Mouse (Mus musculus): ENCODE measurements around the gene Mllt10.

Mllt10 gene

DNA sequence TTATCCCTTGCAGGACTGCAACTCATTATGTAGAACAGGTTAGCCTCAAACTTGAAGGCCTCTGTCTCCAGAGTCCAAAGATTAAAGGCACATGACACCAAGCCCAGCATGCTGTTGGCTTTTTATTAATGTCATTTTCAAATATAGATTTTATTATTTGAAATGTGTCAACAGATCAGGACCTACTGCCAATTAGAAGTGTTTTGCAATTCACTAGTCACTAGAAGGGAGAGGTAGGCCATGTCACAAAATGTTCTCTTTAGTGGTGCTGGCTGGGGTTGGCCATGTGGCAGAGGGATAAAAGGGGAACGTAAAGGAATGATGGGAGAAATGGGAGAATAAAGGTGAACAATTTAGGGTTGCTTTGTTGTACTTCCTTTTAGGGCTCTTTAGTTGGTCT lies 38.8 kb downstream of the Mllt10 start:
- no peak for DNase-seq (ENCODE audit: low read depth)

- no peak for DNase-seq (ENCODE audit: low read depth)
Observed at GRCm38 (mm10) chr2:18094319-18094718, 39.3 kb downstream of the Mllt10 start.

- no peak for DNase-seq (ENCODE audit: low read depth)
Observed at GRCm38 (mm10) chr2:18095804-18096203, 40.8 kb downstream of the Mllt10 start.

DNA sequence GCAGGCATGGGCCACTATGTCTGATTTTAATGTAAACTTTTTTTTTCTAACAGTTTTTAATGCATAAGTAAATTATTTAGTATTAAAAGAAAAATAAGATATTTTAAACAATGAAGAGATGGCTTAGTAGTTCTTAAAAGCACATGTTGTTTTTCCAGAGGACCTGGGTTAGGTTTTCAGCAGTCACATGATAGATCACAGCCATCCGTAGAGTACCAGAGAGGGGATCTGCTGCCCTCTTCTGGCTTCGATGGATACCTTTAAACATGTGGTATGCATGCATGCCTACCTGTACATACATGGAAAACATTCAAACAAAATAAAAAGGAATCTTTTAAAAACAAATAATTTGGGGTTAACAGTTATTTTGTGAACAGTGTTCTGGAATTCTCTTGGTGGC lies 45.9 kb downstream of the Mllt10 start:
- peak; percentile 46 for DNase-seq (ENCODE audit: low read depth)

DNA sequence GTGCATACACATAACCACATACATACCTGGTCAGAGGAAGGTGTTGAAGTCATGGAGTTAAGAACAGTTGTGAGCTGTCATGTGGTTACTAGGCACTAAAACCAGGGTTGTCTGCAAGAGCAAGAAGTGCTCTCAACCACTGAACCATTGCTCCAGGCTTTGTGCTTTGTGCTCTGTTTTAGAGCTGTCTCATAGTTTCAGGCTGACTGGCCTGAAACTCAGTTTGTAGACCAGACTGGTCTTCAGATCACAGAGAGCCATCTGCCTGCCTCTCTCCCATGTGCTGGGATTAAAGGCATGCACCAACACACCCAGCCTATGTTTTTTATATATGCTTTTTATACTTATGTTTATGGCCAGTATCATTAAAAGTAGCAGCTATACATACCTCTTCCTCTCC lies 52.5 kb downstream of the Mllt10 start:
- no peak for DNase-seq (ENCODE audit: low read depth)

- no peak for DNase-seq (ENCODE audit: low read depth)
Observed at GRCm38 (mm10) chr2:18108214-18108613, 53.2 kb downstream of the Mllt10 start.

DNA sequence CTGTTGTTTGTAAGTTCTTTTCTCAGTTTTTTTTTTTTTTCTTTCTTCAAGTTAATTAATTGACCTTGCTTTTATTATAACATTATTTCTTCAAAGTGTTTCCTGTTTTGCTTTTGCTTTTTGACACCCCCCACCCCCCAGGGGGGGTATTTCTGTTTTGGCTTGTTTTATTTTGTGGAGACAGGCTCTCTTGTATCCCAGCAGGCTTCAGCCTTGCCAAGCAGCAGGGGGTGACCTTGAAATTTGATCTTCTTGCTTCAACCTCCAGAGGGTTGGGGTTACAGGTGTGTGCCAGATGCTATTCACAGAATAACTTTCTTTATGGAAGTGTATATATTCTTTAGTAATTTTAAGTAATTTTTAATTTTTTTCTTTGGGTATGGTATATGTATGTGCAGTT lies 56.4 kb downstream of the Mllt10 start:
- no peak for DNase-seq (ENCODE audit: low read depth)

DNA sequence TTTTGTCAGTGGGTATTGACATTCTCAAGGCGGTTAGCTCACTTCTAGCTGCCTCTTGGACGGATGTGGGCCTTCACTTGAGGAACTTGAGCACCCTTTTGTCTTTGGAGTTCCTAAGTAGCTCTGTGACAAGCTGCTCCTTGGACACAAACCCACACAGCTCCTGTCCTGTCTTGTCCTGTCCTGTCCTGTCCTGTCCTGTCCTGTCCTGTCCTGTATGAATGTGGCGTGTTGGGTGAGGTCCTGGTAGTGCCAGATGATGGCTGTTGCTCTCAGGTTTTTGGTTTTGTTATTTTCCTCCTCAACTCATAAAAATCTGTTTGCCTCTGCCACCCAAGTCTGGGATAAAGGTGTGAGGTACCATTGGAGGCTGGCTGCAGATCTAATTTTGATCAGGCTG lies 61.4 kb downstream of the Mllt10 start:
- no peak for DNase-seq (ENCODE audit: low read depth)

- DNase-seq (ENCODE audit: low read depth) = no peak
Observed at GRCm38 (mm10) chr2:18138131-18138530, 83.1 kb downstream of the Mllt10 start.

DNA sequence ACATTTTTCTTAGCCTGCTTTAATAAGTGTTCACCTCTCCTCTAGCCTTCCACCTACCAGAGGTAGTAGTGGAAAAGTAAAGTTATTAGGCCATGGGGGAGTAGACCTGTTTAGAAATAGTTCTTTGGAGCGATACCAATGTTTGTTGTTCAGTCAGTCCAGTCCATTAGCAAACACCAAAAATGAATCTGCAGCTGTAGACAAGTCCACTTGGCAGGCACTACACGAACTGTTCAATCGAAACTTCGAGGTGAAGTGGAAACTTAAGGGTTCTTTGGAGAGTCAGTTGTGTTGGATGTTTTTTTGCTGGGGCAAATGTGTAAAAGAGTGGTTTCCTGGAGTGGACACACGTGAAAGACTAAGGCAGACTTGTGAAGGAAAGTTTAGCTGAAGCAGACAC lies 84.6 kb downstream of the Mllt10 start:
- DNase-seq (ENCODE audit: low read depth) = no peak

GRCm38 (mm10) chr2:18156131-18156530 lies 101.1 kb downstream of the Mllt10 start:
- no peak for DNase-seq (ENCODE audit: low read depth)

GRCm38 (mm10) chr2:18159426-18159825 lies 104.4 kb downstream of the Mllt10 start:
- DNase-seq (ENCODE audit: low read depth) = no peak

GRCm38 (mm10) chr2:18160992-18161391 lies 106.0 kb downstream of the Mllt10 start:
- DNase-seq (ENCODE audit: low read depth) = no peak

DNA sequence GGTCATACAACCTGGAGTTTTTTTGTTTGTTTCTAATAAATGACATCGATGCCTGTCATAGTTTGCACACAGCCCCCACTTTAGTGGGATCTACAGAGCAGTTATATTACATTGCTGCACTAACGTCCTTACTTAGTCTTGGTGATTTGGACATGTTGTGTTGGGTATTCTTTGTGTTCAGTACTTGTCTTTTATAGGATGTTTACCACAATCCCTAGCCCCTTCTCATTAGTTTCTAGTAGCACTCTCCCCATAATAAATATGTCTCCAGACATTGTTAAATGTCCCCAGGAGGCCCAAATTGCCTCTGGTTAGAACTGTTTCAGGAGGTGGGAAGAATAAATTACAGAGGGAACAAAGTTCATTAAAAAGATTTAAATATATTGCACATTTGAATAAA lies 110.5 kb downstream of the Mllt10 start:
- DNase-seq (ENCODE audit: low read depth) = no peak

- no peak for DNase-seq (ENCODE audit: low read depth)
Observed at GRCm38 (mm10) chr2:18169174-18169948, 114.3 kb downstream of the Mllt10 start.

DNA sequence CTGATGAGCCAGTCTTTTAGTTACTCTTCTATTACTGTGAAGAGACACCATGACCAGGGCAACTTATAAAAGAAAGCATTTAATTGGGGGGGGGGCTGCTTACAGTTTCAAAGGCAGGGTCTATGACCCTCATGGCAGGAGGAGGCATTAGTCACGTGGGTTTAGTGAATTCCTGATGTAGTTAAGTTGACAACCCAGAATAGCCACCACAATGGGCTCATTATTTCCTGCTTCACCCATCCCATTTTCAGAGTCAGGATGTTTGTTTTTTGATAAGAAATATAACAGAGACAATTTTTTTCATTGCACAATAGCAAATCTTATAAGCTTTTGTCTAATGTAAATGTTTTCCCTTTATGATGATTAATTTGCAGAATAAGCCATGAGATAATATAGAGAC lies 120.2 kb downstream of the Mllt10 start:
- DNase-seq (ENCODE audit: low read depth) = no peak

- DNase-seq (ENCODE audit: low read depth) = no peak
Observed at GRCm38 (mm10) chr2:18176235-18176634, 121.2 kb downstream of the Mllt10 start.

- no peak for DNase-seq (ENCODE audit: low read depth)
Observed at GRCm38 (mm10) chr2:18180323-18180722, 125.3 kb downstream of the Mllt10 start.

GRCm38 (mm10) chr2:18181631-18182030 lies 126.6 kb downstream of the Mllt10 start:
- no peak for DNase-seq (ENCODE audit: low read depth)

- DNase-seq (ENCODE audit: low read depth) = no peak
Observed at GRCm38 (mm10) chr2:18183079-18183478, 128.0 kb downstream of the Mllt10 start.

DNA sequence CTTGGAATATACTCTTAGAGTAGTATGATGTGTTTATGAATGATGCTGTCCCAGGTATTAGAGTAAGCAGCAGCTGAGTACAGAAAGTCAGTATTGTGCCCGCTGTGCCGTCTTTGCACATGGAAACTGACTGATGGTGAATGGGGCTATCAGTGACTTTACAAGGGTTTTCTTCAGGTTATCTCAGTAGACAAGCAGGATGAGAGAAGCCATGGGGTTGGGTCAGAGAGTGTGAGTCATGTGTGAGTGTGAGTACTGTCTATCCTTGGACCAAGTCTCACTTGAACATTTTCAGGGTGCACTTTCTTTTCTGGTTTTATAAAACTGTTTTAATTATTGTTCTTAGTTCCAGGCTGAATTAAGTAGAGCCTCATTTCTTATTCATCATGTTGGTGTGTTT lies 133.3 kb downstream of the Mllt10 start:
- no peak for DNase-seq (ENCODE audit: low read depth)

DNA sequence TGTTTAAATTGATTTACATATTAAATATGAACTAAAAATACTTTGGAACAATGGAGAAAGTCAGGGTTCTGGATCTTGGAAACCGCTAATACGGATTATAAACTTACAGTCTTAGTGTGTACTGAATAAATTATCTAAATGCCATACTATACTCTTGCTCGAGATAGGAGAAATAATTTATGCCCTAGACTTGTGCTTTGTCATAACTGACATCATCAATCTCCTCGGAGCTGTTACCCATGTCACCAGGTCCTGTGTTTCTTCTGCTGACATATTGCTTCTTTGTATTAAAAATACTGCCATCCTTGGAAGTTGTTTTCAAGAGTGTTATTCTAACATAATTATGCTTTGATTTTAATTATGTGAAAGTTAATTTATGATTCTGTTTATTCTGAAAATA lies 140.2 kb downstream of the Mllt10 start:
- no peak for DNase-seq (ENCODE audit: low read depth)

GRCm38 (mm10) chr2:18195691-18196396 lies 140.8 kb downstream of the Mllt10 start:
- DNase-seq (ENCODE audit: low read depth) = no peak
